Mouse (Mus musculus): ENCODE data around the gene Acot7.

Acot7 gene

DNA sequence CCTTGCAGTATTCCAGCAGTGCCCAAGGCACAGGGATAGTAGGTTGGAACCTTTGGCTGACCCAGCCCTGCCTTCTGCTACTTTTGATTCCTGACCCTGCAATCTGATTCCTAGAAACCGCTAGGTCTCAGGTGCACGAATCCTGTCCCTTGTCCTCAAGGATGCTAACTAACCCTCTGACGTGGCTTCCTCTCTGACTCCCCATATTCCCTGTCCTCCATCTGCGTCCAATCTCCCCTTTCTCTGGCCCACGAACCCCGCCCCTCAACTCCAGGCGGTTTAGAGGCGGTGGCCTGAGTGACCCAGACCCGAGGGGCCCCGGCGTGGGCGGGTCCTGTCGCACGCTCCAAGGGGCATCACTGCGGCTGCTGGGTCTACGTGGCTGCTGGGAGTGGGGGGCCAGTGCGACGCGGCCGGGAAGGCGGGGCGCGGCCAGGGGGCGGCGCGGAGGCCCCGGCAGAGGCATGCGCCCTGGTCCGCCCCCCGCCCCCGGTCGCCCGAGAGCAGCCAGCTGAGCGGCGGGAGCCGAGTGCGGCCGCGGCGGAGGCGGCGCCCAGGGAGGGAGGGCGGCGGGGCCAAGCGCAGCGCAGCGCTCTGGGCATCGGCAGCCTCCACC, 95.8 kb downstream of the Acot7 start, which contains the start of gene Gpr153:
Gene Gpr153 (plus strand): TSS at position 612 of the 616 bp plus-strand sequence.
- DNase-seq (ENCODE audit: low spot score), result peak; percentile 61

- DNase-seq (ENCODE audit: low spot score), result no peak
These were observed 96.8 kb downstream of the Acot7 start for GRCm38 (mm10) chr4:152274681-152275131.

DNA sequence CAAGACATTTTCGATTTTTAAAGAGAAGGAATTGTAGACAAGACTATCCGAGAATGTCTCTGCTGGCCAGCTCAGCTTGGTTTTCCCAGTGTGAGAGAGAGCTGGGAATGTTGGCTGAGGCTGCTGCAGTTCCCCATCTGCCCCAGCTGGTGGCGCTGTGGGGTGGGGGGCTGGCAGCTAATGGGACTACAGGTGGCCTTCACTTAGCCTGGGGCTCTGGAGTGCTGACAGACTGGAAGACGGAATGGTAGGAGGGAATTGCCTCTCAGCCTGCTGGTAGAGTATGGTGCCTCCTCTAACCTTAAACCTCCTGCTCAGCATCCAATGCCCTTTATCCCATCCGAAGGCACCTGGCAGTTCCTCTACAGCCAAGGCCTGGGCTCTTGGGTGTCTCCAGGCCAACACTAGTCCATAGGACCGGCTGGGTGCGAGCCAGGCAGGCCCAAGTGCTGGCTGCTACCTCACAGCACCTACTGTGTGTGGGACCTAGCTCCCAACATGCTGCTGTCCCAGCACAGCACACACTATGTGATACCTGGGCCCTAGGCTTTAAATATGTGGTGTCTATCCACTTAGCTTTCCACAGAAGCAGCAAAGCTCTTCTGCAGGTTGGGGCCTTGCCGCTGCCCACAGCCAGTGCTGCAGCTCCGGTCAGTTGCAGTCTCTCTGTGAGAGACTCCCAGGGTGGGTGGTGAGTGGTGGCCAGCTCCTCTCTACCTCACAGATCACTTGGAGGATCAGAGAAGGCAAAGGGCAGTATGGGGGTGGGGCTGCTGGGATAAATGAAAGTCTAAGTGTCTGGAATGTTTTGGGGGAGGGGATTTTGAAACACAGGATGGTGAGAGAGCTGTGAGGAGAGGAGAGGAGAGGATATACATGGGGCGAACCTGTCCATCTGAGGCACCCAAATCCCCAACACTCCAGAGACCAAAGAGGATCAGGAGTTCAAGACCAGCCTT, 98.7 kb downstream of the Acot7 start:
- no peak for DNase-seq (ENCODE audit: low spot score)

DNA sequence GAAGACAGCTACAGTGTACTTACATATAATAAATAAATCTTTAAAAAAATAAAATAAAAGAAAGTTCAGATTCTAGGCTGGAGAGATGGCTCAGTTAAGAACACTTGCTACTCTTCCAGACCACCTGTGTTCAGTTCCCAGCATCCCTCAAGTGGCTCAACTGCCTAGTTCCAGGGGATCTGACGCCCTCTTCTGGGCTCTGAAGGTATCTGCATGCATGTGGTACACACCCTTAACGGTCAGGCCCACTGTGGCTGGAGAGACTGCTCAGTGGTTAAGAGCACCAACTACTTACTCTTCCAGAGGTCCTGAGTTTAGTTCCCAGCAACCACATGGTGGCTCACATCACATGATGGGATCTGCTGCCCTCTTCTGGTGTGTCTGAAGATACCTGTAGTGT, 100.0 kb downstream of the Acot7 start:
- DNase-seq (ENCODE audit: low spot score), result no peak

DNA sequence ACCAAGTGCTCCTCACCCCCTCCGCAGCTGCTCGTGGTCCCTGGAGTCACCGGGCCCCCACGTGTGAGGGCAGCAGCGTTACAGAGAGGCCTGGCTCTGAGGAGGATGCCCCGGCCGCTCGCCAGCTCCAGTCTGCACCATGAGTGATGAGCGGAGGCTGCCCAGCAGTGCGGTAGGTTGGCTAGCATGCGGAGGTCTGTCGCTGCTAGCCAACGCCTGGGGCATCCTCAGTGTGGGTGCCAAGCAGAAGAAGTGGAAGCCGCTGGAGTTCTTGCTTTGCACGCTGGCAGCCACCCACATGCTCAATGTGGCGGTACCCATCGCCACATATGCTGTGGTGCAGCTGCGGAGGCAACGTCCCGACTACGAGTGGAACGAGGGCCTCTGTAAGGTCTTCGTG, 101.1 kb downstream of the Acot7 start:
- DNase-seq (ENCODE audit: low spot score), result no peak

DNA sequence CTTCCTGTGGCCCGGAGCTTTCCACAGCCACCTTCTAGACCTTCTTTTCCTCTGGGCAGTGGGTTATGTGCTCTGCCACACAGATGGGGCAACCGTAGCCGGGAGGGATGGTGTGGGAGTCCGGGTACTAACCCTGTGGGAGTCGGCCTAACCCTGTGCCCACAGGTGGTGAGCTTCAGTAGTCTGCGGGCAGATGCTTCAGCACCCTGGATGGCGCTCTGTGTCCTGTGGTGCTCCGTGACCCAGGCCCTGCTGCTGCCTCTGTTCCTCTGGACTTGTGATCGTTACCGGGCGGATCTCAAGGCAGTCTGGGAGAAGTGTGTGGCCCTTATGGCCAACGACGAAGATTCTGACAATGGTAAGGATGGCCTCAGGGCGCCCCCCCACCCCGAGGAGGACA, 103.7 kb downstream of the Acot7 start:
- DNase-seq (ENCODE audit: low spot score), result no peak

- no peak for DNase-seq (ENCODE audit: low spot score)
These were observed 104.8 kb downstream of the Acot7 start for GRCm38 (mm10) chr4:152282721-152283120.

GRCm38 (mm10) chr4:152283186-152283950, 105.4 kb downstream of the Acot7 start:
- peak; percentile 83 for DNase-seq (ENCODE audit: low spot score)

DNA sequence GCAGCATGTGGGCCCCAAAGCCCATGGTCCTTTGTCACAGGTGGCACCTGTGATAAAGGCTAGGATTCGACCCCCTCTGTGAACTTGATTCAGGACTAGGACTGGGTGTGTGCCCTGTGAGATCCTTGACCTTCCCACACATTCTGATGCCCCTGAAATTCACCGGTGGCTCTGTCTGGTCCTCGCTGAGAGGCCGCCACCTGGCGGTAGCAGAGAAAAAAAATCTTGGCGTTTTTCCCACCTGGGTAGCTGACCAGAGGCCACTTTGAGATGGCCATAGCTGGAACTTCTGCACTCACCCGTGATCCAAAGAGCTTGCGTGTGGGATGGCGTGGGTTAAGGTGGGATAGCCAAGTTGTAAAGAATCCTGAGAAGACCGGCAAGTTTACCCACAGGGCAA, 107.6 kb downstream of the Acot7 start:
- peak; percentile 58 for DNase-seq (ENCODE audit: low spot score)

- no peak for DNase-seq (ENCODE audit: low spot score)
These were observed 108.2 kb downstream of the Acot7 start for GRCm38 (mm10) chr4:152286183-152286582.

GRCm38 (mm10) chr4:152286887-152287286, 109.0 kb downstream of the Acot7 start:
- DNase-seq (ENCODE audit: low spot score), result peak; percentile 76

DNA sequence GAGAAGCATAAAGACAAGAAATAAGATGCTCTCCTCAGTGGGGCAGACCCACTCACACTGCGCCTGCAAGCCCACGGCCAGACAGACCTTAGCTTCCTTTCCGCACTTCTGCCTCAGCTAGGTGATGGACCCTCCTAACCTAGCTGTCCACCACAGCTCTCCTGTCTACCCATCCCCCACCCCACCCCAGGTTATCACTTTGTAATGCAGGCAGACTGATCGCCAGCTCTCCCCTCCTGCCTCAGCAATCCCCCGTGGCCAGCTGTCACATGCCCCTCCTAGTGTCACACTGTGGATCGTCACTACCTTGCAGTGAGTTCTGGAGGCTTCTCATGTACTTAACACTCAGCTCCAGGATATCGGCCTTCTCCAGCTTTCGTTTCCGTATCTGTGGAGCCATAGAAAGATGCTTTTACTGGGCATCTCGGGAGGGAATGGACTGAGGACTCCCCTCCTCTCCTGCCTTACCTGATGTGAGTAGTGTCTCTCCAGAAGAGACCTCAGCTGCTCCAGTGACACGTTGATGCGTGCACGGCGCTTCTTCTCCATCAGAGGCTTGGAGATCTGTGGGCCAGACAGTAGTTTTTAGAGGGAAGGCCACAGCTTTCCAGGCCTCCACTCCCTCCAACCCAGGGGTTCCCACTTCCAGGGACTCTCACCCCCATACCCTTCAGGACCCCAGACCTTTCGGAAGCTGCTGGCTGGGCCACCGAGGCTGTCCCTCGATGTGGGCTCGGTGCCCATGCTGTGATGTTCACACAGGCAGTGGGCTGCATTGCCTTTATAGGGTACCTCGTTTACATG, 109.6 kb downstream of the Acot7 start:
- no peak for DNase-seq (ENCODE audit: low spot score)

GRCm38 (mm10) chr4:152288398-152288945, 110.5 kb downstream of the Acot7 start:
- no peak for DNase-seq (ENCODE audit: low spot score)

- no peak for DNase-seq (ENCODE audit: low spot score)
These were observed 112.5 kb downstream of the Acot7 start for GRCm38 (mm10) chr4:152290385-152290784.

DNA sequence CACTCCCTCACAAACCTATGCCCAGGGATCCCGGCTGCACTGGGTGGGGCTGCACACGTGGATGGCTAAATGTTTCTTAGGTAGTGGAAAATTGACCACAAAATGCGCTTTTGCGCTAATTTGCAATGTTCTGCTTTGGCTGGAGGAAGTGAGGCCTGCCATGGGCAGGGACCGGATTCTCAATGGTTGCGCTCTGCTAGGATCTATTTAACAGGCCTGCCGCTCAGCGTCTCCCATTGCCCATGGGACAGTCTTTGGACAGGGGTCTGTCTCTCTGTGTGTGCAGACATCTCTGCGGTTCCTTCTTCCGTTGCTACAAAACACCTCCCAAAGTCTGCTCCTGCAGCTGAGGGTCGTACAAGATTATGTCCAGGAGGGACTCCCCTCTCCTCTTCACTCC, 113.1 kb downstream of the Acot7 start:
- DNase-seq (ENCODE audit: low spot score), result no peak

GRCm38 (mm10) chr4:152291562-152291961, 113.6 kb downstream of the Acot7 start, which contains the start of gene Hes3:
Hes3 (minus strand) TSS chr4:152291662.
- DNase-seq (ENCODE audit: low spot score), result no peak

DNA sequence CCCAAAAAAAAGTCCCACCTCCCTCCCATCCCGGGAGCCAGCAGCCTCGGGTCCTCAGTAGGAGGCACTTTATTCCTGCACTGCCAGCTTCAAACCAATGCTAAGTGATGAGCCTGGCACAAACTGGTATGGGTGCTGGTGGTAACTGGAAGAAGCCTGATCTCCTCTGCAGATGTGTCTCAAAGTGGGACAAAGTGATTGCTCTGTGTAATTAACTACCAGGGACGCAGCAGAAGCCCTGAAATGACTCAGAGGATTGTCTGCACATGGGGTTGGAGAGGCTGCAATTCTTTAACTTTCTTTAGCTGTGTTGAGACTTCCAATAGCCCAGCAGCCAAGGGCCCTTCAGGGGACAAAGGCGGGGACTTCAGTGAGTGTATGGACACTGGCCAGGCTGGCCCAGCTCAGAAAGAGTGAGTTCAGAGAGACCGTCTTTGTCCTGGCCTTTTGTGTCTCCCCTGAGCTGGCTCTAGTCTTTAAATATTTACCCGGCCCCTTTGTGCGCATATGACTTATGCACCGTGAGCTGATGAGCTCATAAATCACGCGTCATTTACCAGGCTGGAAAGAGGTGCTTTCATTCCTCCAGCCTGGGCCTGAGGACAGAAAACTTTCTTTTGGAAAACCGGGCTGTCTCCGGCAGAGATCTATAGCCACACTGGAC, 114.3 kb downstream of the Acot7 start:
- DNase-seq (ENCODE audit: low spot score), result no peak

DNA sequence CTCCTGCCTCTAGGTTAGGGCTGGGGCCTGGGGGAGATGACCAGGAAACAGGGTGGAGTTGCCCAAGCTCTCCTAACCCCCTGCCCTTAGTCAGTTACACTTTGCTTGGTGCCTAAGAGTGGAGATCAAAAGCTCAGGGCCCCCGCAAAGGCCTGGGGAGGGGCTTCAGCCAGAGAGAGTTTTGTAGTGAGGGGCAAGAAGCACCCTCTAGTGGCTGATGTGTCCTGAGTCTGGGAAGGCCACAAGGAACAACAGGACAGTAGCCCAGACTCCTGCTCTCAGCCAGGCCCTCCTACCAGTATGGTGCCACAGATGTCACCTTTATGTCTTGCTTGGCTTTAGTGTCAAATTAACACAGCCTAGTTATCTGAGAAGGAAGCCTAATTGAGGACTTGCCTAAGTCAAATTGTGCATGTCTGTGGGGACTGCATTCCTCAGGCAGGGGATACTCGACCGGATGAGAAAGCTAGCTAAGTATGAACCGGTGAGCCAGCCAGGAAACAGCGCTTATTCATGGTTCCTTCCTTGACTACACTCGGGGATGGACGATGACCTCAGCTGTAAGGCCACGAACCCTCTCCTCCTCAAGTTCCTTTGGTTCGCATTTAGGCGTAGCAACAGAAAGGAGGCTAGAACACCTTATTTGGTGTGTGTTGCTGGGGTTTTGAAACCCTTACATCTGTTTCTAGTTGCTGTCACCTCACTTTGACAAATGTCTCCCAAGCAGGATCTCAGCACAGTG, 116.4 kb downstream of the Acot7 start:
- DNase-seq (ENCODE audit: low spot score), result no peak

DNA sequence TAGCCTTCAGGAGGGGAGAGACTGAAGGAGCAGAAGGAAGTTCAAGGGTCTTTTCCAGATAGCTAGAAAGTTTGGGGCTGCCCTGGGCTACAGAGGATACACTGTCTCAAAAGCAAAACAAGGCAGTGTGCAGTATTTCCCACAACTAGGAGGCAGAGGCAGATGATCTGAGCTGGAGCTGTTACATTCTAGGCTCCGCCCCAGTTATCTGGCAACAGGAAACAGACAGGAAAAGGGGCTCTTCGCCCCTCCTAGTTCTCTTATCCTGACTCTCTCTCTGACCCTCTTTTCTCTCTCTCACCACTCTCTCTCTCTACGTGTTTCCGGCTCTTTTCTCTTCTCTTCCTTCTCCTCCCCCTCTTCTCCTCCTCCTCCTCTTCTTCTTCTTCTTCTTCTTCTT, 118.0 kb downstream of the Acot7 start:
- no peak for DNase-seq (ENCODE audit: low spot score)

GRCm38 (mm10) chr4:152296371-152296770, 118.4 kb downstream of the Acot7 start:
- no peak for DNase-seq (ENCODE audit: low spot score)

Data from ovary, postnatal 36 days (tissue).